Mouse (Mus musculus): Measurements from ENCODE around the gene Jpt2.

The Jpt2 gene

GRCm38 (mm10) chr17:24913984-24914383 is 46.5 kb downstream of the Jpt2 start:
- no peak for DNase-seq (ENCODE audit: low read depth in 2 of 2, low spot score in 2 of 2)

DNA sequence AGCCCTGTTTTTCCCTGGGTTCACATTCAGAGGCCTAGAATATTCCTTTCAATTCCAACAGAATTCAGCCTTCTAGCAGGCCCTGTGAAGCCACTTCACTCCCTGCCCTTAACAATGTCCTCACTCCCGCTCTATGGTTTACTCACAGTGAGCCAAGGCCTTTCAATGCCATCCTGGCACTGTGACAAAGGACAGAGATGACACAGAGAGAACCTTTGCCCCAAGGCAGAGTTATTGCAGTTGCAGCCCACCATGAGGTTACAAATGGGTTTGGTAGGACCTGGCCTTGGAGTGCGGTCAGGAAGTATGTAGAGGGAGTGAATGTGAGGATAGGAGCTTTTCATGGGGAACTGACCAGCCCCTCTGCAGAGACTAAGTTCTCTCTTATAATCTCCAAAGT is 52.9 kb downstream of the Jpt2 start:
- no peak for DNase-seq (ENCODE audit: low read depth in 2 of 2, low spot score in 2 of 2)

GRCm38 (mm10) chr17:24903767-24904166 is 56.7 kb downstream of the Jpt2 start:
- DNase-seq (ENCODE audit: low read depth in 2 of 2, low spot score in 2 of 2) = no peak

- DNase-seq (ENCODE audit: low read depth in 2 of 2, low spot score in 2 of 2) = no peak
Measured at GRCm38 (mm10) chr17:24902671-24903474, 57.6 kb downstream of the Jpt2 start.

- no peak for DNase-seq (ENCODE audit: low read depth in 2 of 2, low spot score in 2 of 2)
Measured at GRCm38 (mm10) chr17:24902124-24902523, 58.4 kb downstream of the Jpt2 start.

DNA sequence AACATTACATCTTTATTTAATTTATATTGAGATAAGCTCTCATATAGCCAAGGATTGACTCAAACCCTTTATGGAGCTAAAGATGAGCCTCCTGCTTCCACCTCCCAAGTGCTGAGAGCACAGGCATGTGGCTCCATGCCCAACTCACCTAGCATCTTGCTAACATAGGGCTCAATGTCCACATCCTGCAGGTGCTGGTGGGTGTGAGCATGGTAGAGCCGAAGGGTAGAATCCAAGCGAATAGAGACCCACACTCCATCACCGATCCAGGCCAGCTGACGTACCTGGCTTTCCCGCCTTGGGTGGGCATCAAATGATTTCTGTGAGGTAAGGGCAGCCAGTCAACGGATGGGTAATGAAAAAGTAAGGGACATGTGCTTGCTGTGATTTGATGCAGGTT is 60.5 kb downstream of the Jpt2 start:
- no peak for DNase-seq (ENCODE audit: low read depth in 2 of 2, low spot score in 2 of 2)

- DNase-seq (ENCODE audit: low read depth in 2 of 2, low spot score in 2 of 2) = no peak
Measured at GRCm38 (mm10) chr17:24899153-24899552, 61.3 kb downstream of the Jpt2 start.

GRCm38 (mm10) chr17:24898041-24898854 is 62.2 kb downstream of the Jpt2 start:
- DNase-seq (ENCODE audit: low read depth in 2 of 2, low spot score in 2 of 2) = no peak

DNA sequence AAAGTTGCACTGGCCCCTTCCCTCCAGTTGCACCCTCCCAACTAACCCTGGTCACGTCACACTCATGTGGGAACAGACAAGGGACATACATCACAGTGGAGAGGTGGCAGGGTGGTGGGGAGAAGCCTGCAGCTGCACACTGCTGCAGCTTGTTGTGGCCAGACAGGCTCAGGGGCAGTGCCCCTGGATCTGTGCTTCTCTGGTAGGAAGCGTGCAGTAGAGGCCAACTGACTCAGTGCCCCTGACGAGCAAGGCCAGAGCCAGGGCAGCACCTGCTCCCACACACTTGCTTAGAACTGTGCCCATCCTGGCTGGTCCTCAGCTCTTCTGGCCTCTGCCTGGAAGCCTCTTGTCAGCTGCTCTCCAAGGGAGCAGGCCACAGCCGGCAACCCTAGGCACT is 62.9 kb downstream of the Jpt2 start:
- DNase-seq (ENCODE audit: low read depth in 2 of 2, low spot score in 2 of 2) = no peak

- no peak for DNase-seq (ENCODE audit: low read depth in 2 of 2, low spot score in 2 of 2)
Measured at GRCm38 (mm10) chr17:24896993-24897269, 63.6 kb downstream of the Jpt2 start.

DNA sequence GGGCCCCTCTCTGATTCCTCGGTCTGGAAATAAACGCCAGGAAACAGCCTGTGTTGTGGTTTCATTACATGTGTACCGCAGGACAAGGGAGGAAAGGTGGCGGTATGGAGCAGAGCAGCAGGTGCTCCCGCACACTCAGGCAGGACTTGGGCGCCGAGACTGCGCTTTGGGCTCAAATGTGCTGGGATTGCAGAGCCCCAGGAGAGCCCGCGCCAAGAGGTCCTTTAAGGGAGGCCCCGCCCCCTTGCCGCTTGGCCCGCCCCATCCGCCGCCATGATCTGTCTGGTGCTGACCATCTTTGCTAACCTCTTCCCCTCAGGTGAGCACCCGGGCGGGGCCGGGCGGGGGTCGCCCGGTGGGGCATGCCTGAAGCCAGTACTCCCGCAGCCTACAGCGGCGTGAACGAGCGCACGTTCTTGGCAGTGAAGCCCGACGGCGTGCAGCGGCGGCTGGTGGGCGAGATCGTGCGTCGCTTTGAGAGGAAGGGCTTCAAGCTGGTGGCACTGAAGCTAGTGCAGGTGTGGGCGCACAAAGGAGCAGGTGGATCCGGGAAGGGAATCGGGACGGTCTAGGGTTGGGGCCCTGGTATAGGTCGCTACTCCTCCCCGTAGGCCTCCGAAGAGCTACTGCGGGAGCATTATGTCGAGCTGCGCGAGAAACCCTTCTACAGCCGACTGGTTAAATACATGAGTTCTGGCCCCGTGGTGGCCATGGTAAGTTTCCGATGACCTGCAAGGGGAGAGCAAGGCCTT is 64.1 kb downstream of the Jpt2 start, which contains the start of gene Nme3:
TSS of gene Nme3 (plus strand) at position 260 of the 752 bp plus-strand sequence.
- peak; percentile 36 to 55 for DNase-seq (ENCODE audit: low read depth in 2 of 2, low spot score in 2 of 2)

DNA sequence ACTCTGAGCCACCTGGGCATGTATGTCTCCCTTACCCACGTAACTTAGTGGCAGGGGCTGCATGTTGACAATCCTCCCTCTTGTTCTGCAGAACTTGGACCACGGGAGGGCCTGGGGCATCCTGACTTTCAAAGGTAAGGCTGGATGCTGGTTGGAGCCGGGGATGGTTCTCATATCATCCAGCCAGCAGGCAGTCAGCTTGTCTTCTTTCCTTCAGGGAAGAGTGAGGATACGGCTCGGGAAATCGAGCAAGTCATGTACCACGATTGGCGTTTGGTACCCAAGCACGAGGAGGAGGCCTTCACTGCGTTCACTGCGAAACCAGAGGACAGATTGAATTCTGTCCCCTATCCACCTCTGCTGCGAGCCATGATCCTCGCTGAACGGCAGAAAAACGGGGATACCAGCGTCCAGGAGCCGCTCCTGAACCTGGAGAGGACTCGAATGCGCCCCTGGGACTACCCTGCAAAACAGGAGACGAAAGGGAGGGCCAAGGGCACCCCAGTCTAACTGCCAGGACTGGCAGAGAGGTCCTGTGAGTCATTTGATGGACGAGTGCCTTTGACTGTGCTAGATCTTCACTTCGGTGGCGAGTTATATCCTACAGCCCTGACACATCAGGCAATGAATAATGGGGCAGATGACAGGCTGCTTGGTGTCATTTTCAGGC is 64.8 kb downstream of the Jpt2 start:
- no peak for DNase-seq (ENCODE audit: low read depth in 2 of 2, low spot score in 2 of 2)

DNA sequence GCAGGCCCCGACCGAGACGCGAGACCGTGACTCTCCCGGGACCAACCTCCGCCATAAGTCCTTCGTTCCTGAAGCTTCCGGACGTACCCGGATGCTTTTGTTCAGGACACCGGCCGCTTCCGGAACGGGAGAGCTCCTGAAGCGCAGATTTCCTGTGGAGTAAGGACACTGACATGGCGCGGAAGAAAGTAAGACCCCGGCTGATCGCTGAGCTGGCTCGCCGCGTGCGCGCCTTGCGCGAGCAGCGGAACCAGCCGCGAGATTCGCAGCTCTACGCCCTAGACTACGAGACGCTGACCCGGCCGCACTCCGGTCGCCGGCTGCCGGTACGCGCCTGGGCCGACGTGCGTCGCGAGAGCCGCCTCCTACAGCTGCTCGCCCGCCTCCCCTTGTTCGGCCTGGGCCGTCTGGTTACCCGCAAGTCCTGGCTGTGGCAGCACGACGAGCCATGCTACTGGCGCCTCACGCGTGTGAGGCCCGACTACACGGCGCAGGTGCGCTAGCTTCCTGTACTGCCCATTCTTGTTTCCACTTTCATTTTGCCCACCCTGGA is 65.4 kb downstream of the Jpt2 start, which contains the start of the genes Eme2 and Mrps34:
TSS of gene Eme2 (minus strand) at position 93 of the 553 bp plus-strand sequence.
TSS of gene Mrps34 (plus strand) at position 122 of the 553 bp plus-strand sequence.
- peak; percentile 67 to 69 for DNase-seq (ENCODE audit: low read depth in 2 of 2, low spot score in 2 of 2)

DNA sequence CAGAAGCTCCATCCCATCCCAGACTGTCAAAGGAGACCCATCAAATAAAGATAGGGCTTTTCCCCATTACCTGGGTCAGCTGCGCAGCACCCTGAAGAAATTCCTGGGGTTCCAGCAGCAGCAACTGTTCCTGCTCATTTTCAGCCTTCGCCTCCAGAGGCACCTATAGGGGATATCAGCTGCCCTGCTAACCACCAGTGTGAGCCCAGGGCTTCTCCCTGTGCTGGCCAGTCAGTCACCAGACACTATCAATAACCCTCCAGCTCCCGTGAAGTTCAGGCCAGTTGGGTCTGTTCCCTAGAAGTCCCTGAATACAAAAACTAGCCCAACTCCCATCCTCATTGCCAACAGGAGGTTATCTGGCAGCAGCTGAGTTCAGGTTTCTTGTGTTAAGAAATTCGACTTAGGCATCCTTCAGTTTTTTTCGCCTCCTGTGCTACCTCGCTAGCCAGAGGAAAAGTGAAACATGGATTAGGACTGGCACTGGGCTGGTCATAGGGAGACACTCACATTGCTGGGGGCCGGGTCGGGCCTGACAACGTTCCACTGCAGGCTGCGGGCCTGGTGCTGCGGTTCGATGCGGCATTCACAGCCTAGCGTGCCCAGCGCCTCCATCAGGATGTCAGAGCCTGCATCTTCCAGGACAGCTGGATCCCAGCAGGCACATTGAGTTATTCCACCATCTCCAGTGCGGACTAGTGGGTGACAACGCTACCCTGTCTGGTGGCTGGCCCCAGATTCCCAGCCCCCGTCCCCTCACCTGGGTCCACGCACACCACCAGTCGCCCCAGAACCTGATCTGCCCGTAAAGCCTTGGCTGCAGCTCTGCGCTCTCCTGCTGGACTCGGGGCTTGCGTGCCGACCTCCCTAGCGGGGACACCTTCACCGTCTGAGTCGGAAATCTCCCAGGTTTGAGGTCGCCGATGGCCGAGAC is 66.2 kb downstream of the Jpt2 start:
- DNase-seq (ENCODE audit: low read depth in 2 of 2, low spot score in 2 of 2) = no peak

DNA sequence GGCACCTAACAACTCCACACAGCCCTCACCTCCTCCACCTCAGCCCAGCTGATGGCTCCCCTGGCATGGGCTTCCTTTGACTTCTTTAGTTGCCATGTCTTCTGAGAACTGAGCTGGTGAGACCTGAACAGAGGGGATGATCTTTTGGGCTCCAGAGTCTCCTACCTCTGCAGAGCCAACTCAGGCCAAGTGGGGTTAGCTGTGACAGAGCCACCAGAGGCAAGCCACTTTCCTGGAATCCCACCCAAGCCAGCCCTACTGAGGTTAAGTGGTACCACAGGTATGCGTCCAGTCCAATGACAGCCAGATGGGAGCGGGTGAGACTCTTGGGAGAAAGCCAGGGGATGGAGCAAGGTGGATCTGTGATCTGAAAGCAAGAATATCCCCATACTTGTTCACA is 67.2 kb downstream of the Jpt2 start:
- DNase-seq (ENCODE audit: low read depth in 2 of 2, low spot score in 2 of 2) = no peak

- DNase-seq (ENCODE audit: low read depth in 2 of 2, low spot score in 2 of 2) = no peak
Measured at GRCm38 (mm10) chr17:24892785-24893184, 67.7 kb downstream of the Jpt2 start.

DNA sequence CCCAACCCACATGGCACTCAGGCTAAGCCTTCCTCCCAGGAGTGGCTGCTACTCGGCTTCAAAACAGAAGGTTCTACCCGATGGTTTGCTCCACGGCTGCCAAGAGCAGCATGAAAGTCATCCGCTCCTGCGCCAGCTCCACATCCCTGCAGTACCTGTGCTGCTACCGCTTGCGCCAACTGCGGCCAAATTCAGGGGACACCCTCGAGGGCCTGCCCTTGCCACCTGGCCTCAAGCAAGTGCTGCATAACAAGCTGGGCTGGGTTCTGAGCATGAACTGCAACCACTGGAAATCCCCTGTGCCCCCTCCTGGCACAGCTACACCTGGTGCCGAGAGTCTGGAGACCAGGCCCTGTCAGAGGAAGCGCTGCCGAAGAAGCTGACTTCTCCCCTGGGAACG is 69.2 kb downstream of the Jpt2 start:
- no peak for DNase-seq (ENCODE audit: low read depth in 2 of 2, low spot score in 2 of 2)

- DNase-seq (ENCODE audit: low read depth in 2 of 2, low spot score in 2 of 2) = no peak
Measured at GRCm38 (mm10) chr17:24890151-24891092, 70.1 kb downstream of the Jpt2 start.

GRCm38 (mm10) chr17:24888862-24889261 is 71.6 kb downstream of the Jpt2 start:
- DNase-seq (ENCODE audit: low read depth in 2 of 2, low spot score in 2 of 2) = no peak

All from CD8-positive naive resting alpha-beta T cell, adult 2 months (primary cell).